In genomic region chr10:127426670-127427069, GRCm38 (mm10) we compare ENCODE assay signal across 9 mouse cellular contexts. TPM values are rescaled to one million over a fixed set of nuclear protein-coding genes. Genes with fewer than 3 reads are reported as not detected.
DNase-seq lines count a peak whose midpoint lies in the region; ATAC-seq and TF ChIP-seq lines count a peak whose summit lies in the region.
"Had no signal": no experiment of that assay in that cellular context is flagged by ENCODE, and none has a peak within 500 bp of the region (broad histone marks: within the 10 kb centered on the region; RNA-seq: fewer than 3 reads in every experiment).

No protein-coding gene starts in this region.

- peak overlapping the region; percentile 28 for H3K4me3 ChIP-seq in gastrocnemius, adult 2 months
- H3K4me3 ChIP-seq in ES-E14 (ENCODE audit: insufficient read depth in 1 of 2, low read depth in 1 of 2, low read length in 2 of 2, poor library complexity in 1 of 2, severe bottlenecking in 1 of 2), result no peak overlapping the region

- H3K9me3 ChIP-seq in ES-E14 (ENCODE audit: control insufficient read depth, insufficient read depth, low read depth, low read length), result no peaks in the 10 kb centered on the region

- no peak for ATAC-seq in megakaryocyte-erythroid progenitor cell, adult 5-6 weeks (replicated peaks; ENCODE audit: low FRiP score, low TSS enrichment, poor library complexity, severe bottlenecking)

- peak overlapping the region; percentile 75 for H3K27ac ChIP-seq in gastrocnemius, adult 2 months
- H3K27ac ChIP-seq in ES-E14 (ENCODE audit: insufficient read depth, low read depth, low read length, poor library complexity, severe bottlenecking), result peak overlapping the region; percentile 17; the same call in 1 of the 2 replicates

- H3K36me3 ChIP-seq in ES-E14 (ENCODE audit: control insufficient read depth, insufficient read depth, low read length, poor library complexity, severe bottlenecking), result no peaks in the 10 kb centered on the region

- DNase-seq in gastrocnemius, adult 2 months, result peak; percentile 40
- DNase-seq in gastrocnemius, postnatal 14 days, result no peak
- DNase-seq in ES-E14 (ENCODE audit: low read depth, low spot score), result peak; percentile 11
- DNase-seq in heart, adult 9 months (ENCODE audit: low spot score in 2 of 2), result peak; percentile 15 to 32
- peak; percentile 28 to 45 for DNase-seq in lung, adult 18-20 months
- DNase-seq in gastrocnemius, postnatal 36 days, result no peak
- DNase-seq in left cerebral cortex, postnatal 14 days (ENCODE audit: low spot score in 2 of 2), result no peak

- intact Hi-C loops in gastrocnemius, adult 2 months (cut with DNase I), result loop anchor here (5.0 kb wide), 1 partner anchor 44 kb away; the partner anchor contains the start of gene R3hdm2
- intact Hi-C loops in gastrocnemius, postnatal 14 days (cut with DNase I; ENCODE audit: low total_unique reads), result no loop called here
- intact Hi-C loops in gastrocnemius, postnatal 36 days (cut with DNase I), result loop anchor here (5.0 kb wide), 1 partner anchor 39 kb away; no protein-coding TSS in a partner anchor
- intact Hi-C loops in left cerebral cortex, postnatal 14 days (cut with DNase I), result no loop called here

- H3K4me1 ChIP-seq in ES-E14 (ENCODE audit: control insufficient read depth in 2 of 2, insufficient read depth in 2 of 2, low read length in 2 of 2, poor library complexity in 1 of 2), result peaks cover 11 to 16% of the 10 kb centered on the region in 2 experiments

- no peak for TF ChIP-seq CTCF in gastrocnemius, adult 2 months (IDR thresholded peaks at IDR 0.05)

- in situ Hi-C loops in ES-E14 (cut with MboI; ENCODE audit: low sequenced_read_pairs in 2 of 2, unreplicated experiment in 2 of 2), result no loop called here

- H3K9ac ChIP-seq in ES-E14 (ENCODE audit: insufficient read depth, low read depth, low read length, poor library complexity, severe bottlenecking), result no peak overlapping the region

TF ChIP-seq in ES-E14, 5 proteins besides CTCF, POLR2A, EP300 and RAD21:
- TF ChIP-seq ZC3H11A (IDR thresholded peaks at IDR 0.05; ENCODE audit: borderline replicate concordance, low read depth, low read length) (no peak), CHD2 (IDR thresholded peaks at IDR 0.05; ENCODE audit: low read depth, low read length) (no peak), ZNF384 (IDR thresholded peaks at IDR 0.05; ENCODE audit: low read depth, low read length) (no peak), HCFC1 (IDR thresholded peaks at IDR 0.05; ENCODE audit: borderline replicate concordance, insufficient read depth, low read length) (no peak), MAFK (IDR thresholded peaks at IDR 0.05; ENCODE audit: insufficient read depth, low read depth, low read length) (no peak)

RNA-seq across cellular contexts. Expression of gene R3hdm2, which starts 46.5 kb away (rescaled TPM):
- total RNA-seq in gastrocnemius, adult 2 months (2021), result 100 to 1,000 TPM; 118 to 153 TPM
- 10 to 100 TPM; 84.1 to 89.2 TPM for total RNA-seq in gastrocnemius, postnatal 14 days (2021)
- 25.5 and 26.1 TPM in 2 replicates for total RNA-seq in ES-E14 (2012; rRNA removed)
- total RNA-seq in gastrocnemius, postnatal 36 days (2021), result 100 to 1,000 TPM in 1 of 2 experiments, 10 to 100 TPM in 1; 89.7 to 129 TPM
- total RNA-seq in megakaryocyte-erythroid progenitor cell, adult 5-6 weeks (2014; fragmentation: Nextera tagmentation), result 46.8 and 49.9 TPM in 2 replicates
- 25.3 and 38.5 TPM in 2 replicates for total RNA-seq in megakaryocyte-erythroid progenitor cell, adult 5-6 weeks (2017)
- 100 to 1,000 TPM; 333 to 340 TPM for total RNA-seq in left cerebral cortex, postnatal 14 days (2021)

RNA-seq across cellular contexts. Expression of gene Inhbc, which starts 56.4 kb away (rescaled TPM):
- total RNA-seq in gastrocnemius, adult 2 months (2021), result not detected
- total RNA-seq in gastrocnemius, postnatal 14 days (2021), result not detected
- total RNA-seq in ES-E14 (2012; rRNA removed), result 0.36 and 1.2 TPM in 2 replicates
- not detected for total RNA-seq in gastrocnemius, postnatal 36 days (2021)
- total RNA-seq in megakaryocyte-erythroid progenitor cell, adult 5-6 weeks (2014; fragmentation: Nextera tagmentation), result not detected in 2 replicates
- total RNA-seq in megakaryocyte-erythroid progenitor cell, adult 5-6 weeks (2017), result not detected in 2 replicates
- not detected for total RNA-seq in left cerebral cortex, postnatal 14 days (2021)
- total RNA-seq: hematopoietic stem cell, adult 5-6 weeks had no signal

Comparison
In these comparisons a context has a peak if more than half of its experiments do, and no peak if none do; other contexts are left out.
1. DNase-seq: peak in gastrocnemius, adult 2 months (single experiment), ES-E14 (single experiment), heart, adult 9 months (2 of 2) and lung, adult 18-20 months (2 of 2); none in gastrocnemius, postnatal 14 days (single experiment), gastrocnemius, postnatal 36 days (0 of 2) and left cerebral cortex, postnatal 14 days (0 of 2).
2. intact Hi-C loops: an anchor here in gastrocnemius, adult 2 months (5.0 kb wide) and gastrocnemius, postnatal 36 days (5.0 kb wide); none called in gastrocnemius, postnatal 14 days and left cerebral cortex, postnatal 14 days.